Mouse (Mus musculus) testis, adult 2 months (tissue): ENCODE data around the gene Rprm.

Experiments used
- CTCF ChIP-seq: fragments of 200-500 bp; IDR thresholded peaks from 2 replicates; pipeline ENCODE4 v1.5.1; 2012; ENCODE audit warnings: low read depth, mild to moderate bottlenecking, inconsistent platforms, low read length, moderate library complexity; ENCODE audit not compliant: control insufficient read depth, insufficient read depth, insufficient replicate concordance
- POLR2A ChIP-seq: fragments of 200-500 bp; IDR thresholded peaks from 2 replicates; pipeline ENCODE4 v1.6.1; 2012; ENCODE audit warnings: low read depth, mild to moderate bottlenecking, inconsistent platforms, low read length, moderate library complexity; ENCODE audit not compliant: control insufficient read depth

DNA sequence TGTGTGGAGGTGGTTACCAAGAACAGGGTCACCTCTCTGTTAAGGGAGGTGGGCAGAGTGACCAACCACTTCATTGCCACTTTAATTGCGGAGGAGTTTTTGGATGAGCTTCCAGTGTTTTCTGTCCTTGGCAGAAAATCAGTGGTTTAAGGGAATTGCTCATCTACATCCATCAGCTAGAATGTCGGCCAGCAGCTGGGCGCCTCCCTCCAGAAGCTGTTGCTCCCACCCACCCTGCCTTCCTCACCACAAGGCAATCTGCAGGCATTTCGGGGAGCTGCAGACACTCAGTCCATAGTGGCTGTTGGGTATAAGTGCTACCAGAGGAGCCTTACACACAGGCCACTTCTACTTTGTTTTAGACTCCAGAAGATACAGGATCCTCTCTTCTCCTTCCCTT lies 902 bp upstream of the Rprm start:
- TF ChIP-seq CTCF = no peak
- no peak for TF ChIP-seq POLR2A
